Mouse (Mus musculus) cerebellum, adult 2 months (tissue): Measurements from ENCODE around the gene Plscr1. TPM values are rescaled to one million over a fixed set of nuclear protein-coding genes. Genes with fewer than 3 reads are reported as not detected.

Experiments used
- DNase-seq, 2 experiments: peaks; one replicate each; pipeline ENCODE4 v3.0.0; 2021
- H3K27ac ChIP-seq: fragments of 200-500 bp; 2 replicates; pipeline ENCODE4 v1.5.1; 2012; ENCODE audit warnings: low read length, control low read depth, inconsistent platforms; ENCODE audit not compliant: insufficient read depth
- H3K27me3 ChIP-seq: fragments of 200-500 bp; 2 replicates; pipeline ENCODE4 v1.6.1; 2012; ENCODE audit warnings: inconsistent platforms, mild to moderate bottlenecking, low read length, moderate library complexity; ENCODE audit not compliant: control insufficient read depth, insufficient read depth
- H3K4me1 ChIP-seq: fragments of 200-500 bp; 2 replicates; pipeline ENCODE4 v1.6.1; 2011; ENCODE audit warnings: low read length; ENCODE audit not compliant: control insufficient read depth, insufficient read depth
- H3K4me3 ChIP-seq: fragments of 200-500 bp; replicated peaks from 2 replicates; pipeline ENCODE3; 2011; ENCODE audit warnings: mild to moderate bottlenecking, low read depth, low read length, control low read depth; ENCODE audit not compliant: insufficient read depth
- CTCF ChIP-seq: fragments of 200-500 bp; IDR thresholded peaks from 2 replicates; pipeline ENCODE4 v1.5.1; 2011; ENCODE audit warnings: low read depth, mild to moderate bottlenecking, control low read depth, low read length, moderate library complexity, borderline replicate concordance; ENCODE audit not compliant: insufficient read depth
- POLR2A ChIP-seq: fragments of 200-500 bp; IDR thresholded peaks from 2 replicates; pipeline ENCODE4 v1.6.1; 2011; ENCODE audit warnings: low read length, control low read depth, borderline replicate concordance; ENCODE audit not compliant: insufficient read depth
- WGBS: fragments of 180-500 bp; shearing (Covaris S2); methylation state at CpG from one replicate; pipeline ENCODE4 v1.1.7; 2018; 5-methylcytosine and 5-hydroxymethylcytosine counted together
- polyA plus RNA-seq: library from polyadenylated mRNA; depleted of rRNA; stranded (reverse); fragments of >200 nt; gene quantifications from 2 replicates; pipeline ENCODE4 v1.2.3, GENCODE M21; 2012; rRNA removed

Plscr1 gene
- polyA plus RNA-seq, 1 experiment = 6.8 TPM

- Histone ChIP-seq H3K27ac (no peak overlapping the region), H3K4me3 (no peak overlapping the region), H3K4me1 (no peaks in the 10 kb centered on the region), H3K27me3 (no peaks in the 10 kb centered on the region)
- WGBS = 63% methylated on average over 1 of the region's 1 CpGs
- DNase-seq = no peak
- TF ChIP-seq POLR2A (no peak), CTCF (no peak)
These were observed 48.7 kb downstream of the Plscr1 start for GRCm38 (mm10) chr9:92298288-92298687.

GRCm38 (mm10) chr9:92301213-92301612, 51.7 kb downstream of the Plscr1 start:
- no peak overlapping the region for H3K27ac ChIP-seq
- H3K4me1 ChIP-seq = no peaks in the 10 kb centered on the region
- H3K4me3 ChIP-seq = no peak overlapping the region
- no peak for TF ChIP-seq CTCF
- no peak for TF ChIP-seq POLR2A
- WGBS = 77% methylated on average over 3 of the region's 3 CpGs
- no peaks in the 10 kb centered on the region for H3K27me3 ChIP-seq
- DNase-seq = no peak

- Histone ChIP-seq H3K27ac (no peak overlapping the region), H3K4me3 (no peak overlapping the region), H3K27me3 (no peaks in the 10 kb centered on the region), H3K4me1 (no peaks in the 10 kb centered on the region)
- DNase-seq = no peak
- 78% methylated on average over 8 of the region's 8 CpGs for WGBS
- TF ChIP-seq POLR2A = no peak
- no peak for TF ChIP-seq CTCF
These were observed 55.5 kb downstream of the Plscr1 start for GRCm38 (mm10) chr9:92305075-92305474.

GRCm38 (mm10) chr9:92305620-92306220, 56.2 kb downstream of the Plscr1 start:
- H3K27me3 ChIP-seq = no peaks in the 10 kb centered on the region
- H3K4me3 ChIP-seq = no peak overlapping the region
- WGBS = 49% methylated on average over 8 of the region's 8 CpGs
- H3K27ac ChIP-seq = no peak overlapping the region
- H3K4me1 ChIP-seq = no peaks in the 10 kb centered on the region
- no peak for DNase-seq
- no peak for TF ChIP-seq CTCF
- no peak for TF ChIP-seq POLR2A

- DNase-seq = no peak
- H3K4me3 ChIP-seq = no peak within 1 kb of the TSS
- no peak within 1 kb of the TSS for H3K27ac ChIP-seq
- no peaks in the 10 kb centered on the region for H3K4me1 ChIP-seq
- TF ChIP-seq POLR2A (no peak), CTCF (no peak)
- H3K27me3 ChIP-seq = no peaks in the 10 kb centered on the region
- WGBS = 93% methylated on average over 1 of the region's 1 CpGs
These were observed 59.5 kb downstream of the Plscr1 start, which contains the start of gene 1700057G04Rik for GRCm38 (mm10) chr9:92309077-92309476. 1700057G04Rik (plus strand) TSS chr9:92309377.

- H3K27ac ChIP-seq = no peak overlapping the region
- DNase-seq = no peak
- H3K4me1 ChIP-seq = no peaks in the 10 kb centered on the region
- no peak overlapping the region for H3K4me3 ChIP-seq
- H3K27me3 ChIP-seq = no peaks in the 10 kb centered on the region
- 81% methylated on average over 3 of the region's 3 CpGs for WGBS
- TF ChIP-seq POLR2A (no peak), CTCF (no peak)
These were observed 67.2 kb downstream of the Plscr1 start for GRCm38 (mm10) chr9:92316791-92317190.

Other genes starting within 250 kb of the Plscr1 start
- gene Plscr5, start 56.8 kb upstream of the Plscr1 start, polyA plus RNA-seq = 0.28 and 0.32 TPM in 2 replicates
- 4.0 and 4.4 TPM in 2 replicates for gene Plscr2, start 25.9 kb downstream of the Plscr1 start, polyA plus RNA-seq
- gene 1700057G04Rik, start 59.6 kb downstream of the Plscr1 start, polyA plus RNA-seq = not detected in 2 replicates
- gene Plscr4, start 207.6 kb downstream of the Plscr1 start, polyA plus RNA-seq = 6.0 and 6.6 TPM in 2 replicates